In the genomic region with DNA sequence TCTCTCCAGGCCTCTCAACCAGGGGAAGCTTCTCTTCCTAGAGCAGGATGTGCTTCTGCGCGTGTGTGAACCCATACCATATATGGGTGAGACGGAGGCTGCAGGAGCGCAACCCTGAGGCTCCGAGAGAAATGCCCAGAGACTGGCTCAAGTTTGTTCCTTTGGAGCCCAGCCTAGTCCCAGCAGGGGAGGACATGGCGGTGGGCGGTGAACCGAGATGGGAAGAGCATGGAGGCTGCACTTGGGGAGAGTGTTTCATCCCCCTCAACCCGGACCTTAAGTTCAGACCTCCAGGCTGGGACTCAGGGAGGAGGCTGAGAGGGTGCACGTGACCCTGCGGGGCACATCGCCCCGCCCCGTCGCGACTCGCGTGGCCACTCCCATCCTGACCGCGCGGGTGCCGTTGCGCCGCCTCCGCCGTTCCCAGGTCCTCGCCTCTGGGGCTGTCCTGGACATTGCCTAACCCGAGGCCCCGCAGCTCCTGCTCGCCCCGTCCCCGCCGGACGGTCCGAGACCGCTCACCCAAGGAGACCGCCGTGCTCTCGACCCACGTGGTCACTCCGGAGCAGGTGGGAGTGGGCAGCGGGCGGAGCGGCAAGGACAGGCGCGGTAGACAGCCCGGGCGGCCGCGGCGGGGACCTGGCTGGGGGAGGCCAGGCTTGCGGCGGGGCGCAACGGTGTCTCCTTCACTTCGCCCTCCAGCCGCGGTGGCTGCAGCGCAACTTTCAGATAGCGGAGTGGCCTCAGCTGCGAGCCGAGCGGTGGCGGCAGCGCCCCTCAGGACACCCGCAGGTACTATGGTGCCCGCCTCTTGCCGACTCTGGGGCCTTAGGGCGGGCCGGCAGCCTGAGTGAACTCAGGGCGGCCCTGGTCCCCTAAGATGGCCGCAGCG, we compare ENCODE assay signal across 8 mouse cellular contexts. TPM values are rescaled to one million over a fixed set of nuclear protein-coding genes. Genes with fewer than 3 reads are reported as not detected.
A peak's percentile ranks its signal among the peaks of the same experiment; 100 is the strongest.
DNase-seq lines count a peak whose midpoint lies in the region; ATAC-seq lines count a peak whose summit lies in the region.

No protein-coding gene starts in this region.

- peak overlapping the region; percentile 93 for H3K9ac ChIP-seq in hindbrain, embryonic 14.5 days

- peak overlapping the region; percentile 92 for H3K4me2 ChIP-seq in hindbrain, embryonic 14.5 days (replicated peaks)

- H3K27me3 ChIP-seq in hindbrain, embryonic 14.5 days (ENCODE audit: control insufficient read depth, insufficient read depth, low read length), result no peaks in the 10 kb centered on the region

- peak; percentile 95 for DNase-seq in T-cell, adult 2 months (ENCODE audit: low spot score)
- peak; percentile 98 for DNase-seq in cerebellum, postnatal 25 days
- peak; percentile 93 to 94 for DNase-seq in frontal cortex, postnatal 25 days (ENCODE audit: low spot score in 2 of 2)
- DNase-seq in hindbrain, embryonic 14.5 days (ENCODE audit: low spot score), result peak; percentile 91
- peak; percentile 97 for DNase-seq in layer of hippocampus, postnatal 36 days
- peak; percentile 97 for DNase-seq in lung, postnatal 25 days (ENCODE audit: low spot score)
- DNase-seq in retina, adult 2 months (ENCODE audit: low read depth, low spot score), result peak; percentile 85
- DNase-seq in thymus, postnatal 25 days, result peak; percentile 98

- H3K9me3 ChIP-seq in hindbrain, embryonic 14.5 days (ENCODE audit: control insufficient read depth, low read length), result no peaks in the 10 kb centered on the region

- H3K36me3 ChIP-seq in hindbrain, embryonic 14.5 days (replicated peaks; ENCODE audit: control insufficient read depth, insufficient read depth), result peaks cover 23% of the 10 kb centered on the region; the same call in 1 of the 2 replicates

- peaks cover 30% of the 10 kb centered on the region for H3K4me1 ChIP-seq in hindbrain, embryonic 14.5 days (replicated peaks; ENCODE audit: control insufficient read depth, insufficient read depth, low read length)

- peak overlapping the region; percentile 97 for H3K27ac ChIP-seq in hindbrain, embryonic 14.5 days

- peak; percentile 98 for ATAC-seq in hindbrain, embryonic 14.5 days (ENCODE audit: low FRiP score)

- WGBS in hindbrain, embryonic 14.5 days, result under 1% methylated on average over 72 of the region's 73 CpGs

- peak overlapping the region; percentile 98 for H3K4me3 ChIP-seq in hindbrain, embryonic 14.5 days (replicated peaks; ENCODE audit: low read length)

RNA-seq across cellular contexts. Expression of a gene that starts 6.1 kb away (rescaled TPM):
- 305 and 316 TPM in 2 replicates for polyA plus RNA-seq in hindbrain, embryonic 14.5 days (2014; fragmentation: Nextera tagmentation; extraction: Ambion mirVana)
- 100 to 1,000 TPM; 226 to 241 TPM for total RNA-seq in layer of hippocampus, postnatal 36 days (2021)

RNA-seq across cellular contexts. Expression of a gene that starts 17.7 kb away (rescaled TPM):
- polyA plus RNA-seq in hindbrain, embryonic 14.5 days (2014; fragmentation: Nextera tagmentation; extraction: Ambion mirVana), result 55.8 and 58.0 TPM in 2 replicates
- total RNA-seq in layer of hippocampus, postnatal 36 days (2021), result 10 to 100 TPM; 25.5 to 29.8 TPM

Comparison
In these comparisons a context has a peak if more than half of its experiments do, and no peak if none do; other contexts are left out.
1. Peak in every context shown above with its lines: DNase-seq, ATAC-seq, H3K4me3 ChIP-seq and H3K27ac ChIP-seq.